Mouse (Mus musculus): ENCODE measurements around the gene Pum1. TPM values are rescaled to one million over a fixed set of nuclear protein-coding genes. Genes with fewer than 3 reads are reported as not detected.
"Not testable (repeated sequence)": the region's sequence is repeated elsewhere in the genome, so short reads cannot be mapped to it uniquely, and the experiment has no call there.

Pum1 gene
- total RNA-seq (2021): 10 to 100 TPM; 40.7 to 43.2 TPM
- long read RNA-seq, experiment 1, full-length matches to known transcripts: 4 of 24 reads
- long read RNA-seq, experiment 1, partial matches to known transcripts: 4 of 24 reads
- long read RNA-seq, experiment 1, other reads (novel, unspliced or antisense): 16 of 24 reads
- long read RNA-seq, experiment 2, full-length matches to known transcripts: 3 of 24 reads
- long read RNA-seq, experiment 2, partial matches to known transcripts: 5 of 24 reads
- long read RNA-seq, experiment 2, other reads (novel, unspliced or antisense): 16 of 24 reads

- DNase-seq (ENCODE audit: low spot score): peak; percentile 79
These were observed at the start of gene Pum1 for GRCm38 (mm10) chr4:130662979-130663725. TSS of gene Pum1 (plus strand) at chr4:130663321.

DNA sequence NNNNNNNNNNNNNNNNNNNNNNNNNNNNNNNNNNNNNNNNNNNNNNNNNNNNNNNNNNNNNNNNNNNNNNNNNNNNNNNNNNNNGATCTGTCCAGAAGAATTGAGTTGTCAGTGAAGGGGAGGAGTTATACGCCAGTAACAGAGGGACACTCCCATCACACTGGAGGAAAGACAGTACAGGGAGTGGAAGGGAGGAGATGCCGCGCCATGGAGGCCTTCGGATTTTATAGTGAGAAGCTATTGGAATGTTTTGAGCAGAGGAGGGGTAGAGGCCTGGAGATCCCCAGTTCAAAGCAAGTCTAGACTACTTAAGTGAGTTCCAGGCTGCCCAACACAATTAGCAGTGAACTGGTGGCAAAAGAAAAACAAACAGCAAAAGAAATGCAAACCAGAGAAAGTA lies 33.7 kb upstream of the Pum1 start:
- DNase-seq (ENCODE audit: low spot score): peak; percentile 39

DNA sequence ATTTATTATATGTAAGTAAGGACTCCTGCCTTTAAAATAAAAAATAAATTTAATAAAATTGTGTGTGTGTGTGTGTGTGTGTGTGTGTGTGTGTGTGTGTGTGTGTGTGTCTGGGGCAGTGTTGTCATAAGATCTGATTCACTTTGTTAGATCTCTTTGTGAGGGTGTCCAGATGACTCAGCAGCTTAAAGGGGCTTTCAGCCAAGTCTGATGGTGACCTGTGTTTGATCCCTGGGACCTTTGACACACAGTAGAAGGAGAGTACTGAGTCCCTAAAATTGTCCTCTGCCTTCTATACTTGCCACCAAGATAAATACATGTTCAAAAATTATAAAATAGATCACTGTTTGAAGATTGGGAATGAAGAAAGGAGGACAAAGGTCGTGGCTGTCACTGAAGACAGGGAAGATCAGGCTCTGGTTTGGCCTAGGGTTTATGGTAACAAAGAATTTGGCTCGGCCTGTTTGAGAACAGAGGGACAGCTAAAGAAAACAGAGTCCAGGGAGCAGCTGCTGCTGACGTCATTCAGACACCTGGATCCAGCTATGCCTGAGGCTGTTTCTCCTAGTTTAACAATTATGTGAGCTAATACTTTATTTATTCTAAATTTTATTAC lies 32.8 kb upstream of the Pum1 start:
- no peak for DNase-seq (ENCODE audit: low spot score)

- not testable (repeated sequence) for DNase-seq (ENCODE audit: low spot score)
These were observed 28.0 kb upstream of the Pum1 start for GRCm38 (mm10) chr4:130635076-130635475.

DNA sequence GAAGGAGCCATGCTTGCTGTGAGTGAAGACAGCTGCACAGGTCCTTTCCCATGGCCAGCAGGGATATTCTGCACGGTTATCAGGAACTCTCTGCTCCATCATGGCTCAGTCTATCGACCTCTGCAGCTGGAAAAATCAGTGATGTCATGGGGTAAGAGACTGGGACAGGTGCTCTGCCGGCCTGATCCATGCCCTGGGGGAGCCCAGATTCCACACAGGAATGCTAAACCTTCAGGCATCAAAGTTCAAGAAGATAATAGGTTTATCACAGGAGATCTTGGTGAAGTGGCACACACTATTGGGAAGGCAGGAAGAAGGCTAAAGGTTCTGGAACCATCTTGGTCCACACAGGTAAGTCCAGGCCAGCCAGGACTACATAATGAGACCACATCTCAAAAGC lies 26.4 kb upstream of the Pum1 start:
- DNase-seq (ENCODE audit: low spot score): no peak

DNA sequence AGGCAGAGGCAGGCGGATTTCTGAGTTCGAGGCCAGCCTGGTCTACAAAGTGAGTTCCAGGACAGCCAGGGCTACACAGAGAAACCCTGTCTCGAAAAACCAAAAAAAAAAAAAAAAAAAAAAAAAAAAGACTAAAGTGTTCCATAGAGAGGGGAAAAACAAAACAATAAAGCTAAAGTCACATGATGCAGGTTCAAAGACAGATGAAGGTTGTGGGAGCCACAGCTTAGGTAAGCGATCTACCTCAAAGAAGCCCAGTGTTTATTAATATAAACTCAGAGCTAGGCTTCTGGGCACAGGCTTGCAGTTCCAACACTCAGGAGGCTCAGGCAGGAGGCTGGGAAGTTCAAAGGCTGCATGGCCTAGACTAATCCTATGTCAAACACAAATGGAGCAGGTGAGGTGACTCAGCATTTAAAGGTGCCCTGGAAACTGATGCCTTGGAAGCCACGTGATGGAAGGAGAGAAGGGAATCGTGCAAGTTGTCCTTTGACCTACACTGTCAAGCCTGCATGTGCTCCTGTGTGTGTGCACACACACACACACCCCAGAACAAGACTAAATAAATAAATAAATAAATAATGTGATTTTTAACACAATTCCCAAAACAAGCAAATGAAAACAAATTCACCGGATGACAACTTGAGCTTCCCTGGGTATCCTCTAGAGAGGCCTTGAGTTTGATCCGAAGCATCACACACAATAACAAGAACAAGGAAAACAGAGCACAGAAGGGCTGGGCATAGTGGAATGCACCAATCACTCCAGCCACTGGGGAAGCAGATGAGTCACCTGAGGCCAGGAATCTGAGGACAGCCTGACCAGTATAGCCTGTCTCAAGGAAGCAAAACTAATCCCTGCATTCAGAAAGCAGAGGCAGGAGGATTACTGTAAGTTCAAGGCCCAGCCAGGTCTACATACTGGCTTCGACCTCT lies 25.4 kb upstream of the Pum1 start:
- no peak for DNase-seq (ENCODE audit: low spot score)

DNA sequence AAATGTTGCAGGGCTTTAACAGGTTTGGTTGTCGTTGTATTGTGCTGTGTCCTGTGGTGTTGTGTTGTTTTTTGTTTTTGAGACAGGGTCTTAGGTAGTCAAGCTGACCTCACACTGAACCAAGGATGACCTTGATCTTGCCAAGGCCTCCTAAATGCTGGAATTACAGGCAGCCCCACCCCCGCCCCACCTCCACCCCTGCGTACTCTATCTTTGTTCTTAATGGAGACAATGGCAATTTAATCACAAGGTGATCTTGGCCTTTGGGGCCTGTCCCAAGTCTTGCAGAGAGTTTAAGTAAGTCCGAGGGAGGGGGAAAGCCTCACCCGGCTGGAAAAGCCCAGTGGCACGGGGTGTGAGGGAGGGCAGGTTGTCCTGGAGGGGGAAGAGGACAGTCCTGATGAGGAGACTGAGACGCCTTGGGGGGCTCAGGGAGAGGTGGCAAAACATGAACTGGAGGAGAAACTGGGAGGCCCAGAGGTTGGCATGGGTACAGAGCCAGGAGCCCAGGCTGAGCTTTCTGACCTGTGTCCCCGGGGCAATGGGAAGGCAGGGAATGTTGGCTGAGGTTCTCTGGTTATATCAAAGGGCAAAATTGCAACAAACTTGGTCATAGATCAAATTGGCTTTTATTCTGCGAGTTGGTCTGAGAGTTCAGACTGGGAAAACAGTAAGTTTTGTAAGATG lies 22.9 kb upstream of the Pum1 start:
- no peak for DNase-seq (ENCODE audit: low spot score)

DNA sequence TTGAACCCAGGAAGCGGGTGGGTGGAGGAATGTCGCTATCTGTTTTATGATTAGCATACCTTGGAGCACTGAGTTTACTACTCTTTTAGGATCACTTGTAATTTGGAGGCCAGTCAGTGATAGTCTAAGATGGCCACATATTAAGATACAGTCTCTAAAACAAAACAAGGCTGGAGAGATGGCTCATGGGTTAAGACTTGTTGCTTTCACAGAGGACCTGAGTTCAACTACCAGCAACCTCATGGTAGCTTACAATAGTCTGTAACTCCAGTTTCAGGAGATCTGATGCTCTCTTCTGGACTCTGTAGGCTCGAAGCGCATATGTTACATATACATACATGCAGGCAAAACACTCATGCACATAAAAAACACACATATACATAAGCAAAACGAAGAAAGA lies 20.7 kb upstream of the Pum1 start:
- no peak for DNase-seq (ENCODE audit: low spot score)

DNA sequence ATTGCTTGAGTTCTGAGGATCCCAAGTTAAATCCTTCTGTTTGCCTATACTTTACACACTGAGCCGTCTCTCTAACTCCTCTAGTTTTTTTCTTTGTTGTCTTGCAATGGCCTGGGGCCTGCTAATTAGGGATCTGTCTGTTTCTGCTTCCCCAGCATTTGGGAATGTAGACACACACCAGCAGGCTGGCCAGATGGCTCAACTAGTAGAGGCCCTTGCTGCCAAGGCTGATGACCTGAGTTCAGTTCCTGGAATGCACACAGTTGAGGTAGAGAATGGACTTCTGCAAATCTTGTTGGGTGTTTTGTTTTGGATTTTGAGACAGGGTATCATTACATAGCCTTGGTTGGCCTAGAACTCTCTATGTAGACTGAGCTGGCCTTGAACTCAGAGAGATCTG lies 17.7 kb upstream of the Pum1 start:
- DNase-seq (ENCODE audit: low spot score): no peak

GRCm38 (mm10) chr4:130651286-130651685 lies 11.8 kb upstream of the Pum1 start:
- DNase-seq (ENCODE audit: low spot score): no peak

DNA sequence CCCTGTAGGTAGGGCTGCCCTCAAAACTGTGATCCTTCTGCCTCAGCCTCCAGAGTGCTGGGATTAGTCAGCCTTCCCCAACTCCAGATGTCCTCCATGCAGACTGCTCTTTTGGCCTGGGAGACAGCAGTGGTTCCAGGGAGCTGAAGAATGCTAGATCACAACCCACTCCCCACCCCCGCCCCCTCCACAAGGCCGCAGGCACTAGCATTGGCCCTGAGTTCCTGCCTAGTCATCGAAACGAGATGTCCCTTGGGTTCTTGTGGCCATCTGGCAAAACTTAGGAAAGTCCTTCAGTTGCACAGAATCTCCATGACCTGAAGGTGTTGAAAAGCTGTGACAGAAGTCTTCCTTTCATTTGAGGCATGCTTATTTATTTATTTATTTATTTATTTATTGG lies 10.6 kb upstream of the Pum1 start:
- no peak for DNase-seq (ENCODE audit: low spot score)

- DNase-seq (ENCODE audit: low spot score): no peak
These were observed 5.1 kb upstream of the Pum1 start for GRCm38 (mm10) chr4:130657820-130658565.

GRCm38 (mm10) chr4:130659470-130659869 lies 3.7 kb upstream of the Pum1 start:
- DNase-seq (ENCODE audit: low spot score): no peak

DNA sequence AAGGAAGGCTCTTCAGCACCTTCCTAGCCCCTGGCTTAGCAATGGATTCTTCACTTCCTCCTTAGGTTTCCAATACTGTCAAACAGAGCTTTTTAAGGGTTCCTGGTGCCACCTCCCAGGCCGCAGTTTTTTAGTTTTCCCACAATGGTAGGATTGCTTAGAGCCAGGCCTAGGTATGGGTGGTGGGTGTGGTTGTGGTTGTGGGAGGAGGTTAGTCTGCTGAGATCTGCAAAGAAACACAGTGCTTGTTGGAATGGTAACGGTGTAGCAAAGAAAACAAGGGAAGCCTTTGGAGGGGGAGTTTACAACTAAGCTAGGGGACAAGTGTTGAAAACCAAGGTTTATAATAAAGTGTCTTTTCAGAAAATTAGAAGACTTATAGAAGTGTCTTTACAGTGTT lies 3.0 kb upstream of the Pum1 start:
- DNase-seq (ENCODE audit: low spot score): no peak

GRCm38 (mm10) chr4:130661151-130661550 lies 2.0 kb upstream of the Pum1 start:
- no peak for DNase-seq (ENCODE audit: low spot score)

GRCm38 (mm10) chr4:130662305-130662704 lies 816 bp upstream of the Pum1 start:
- not testable (repeated sequence) for DNase-seq (ENCODE audit: low spot score)

DNA sequence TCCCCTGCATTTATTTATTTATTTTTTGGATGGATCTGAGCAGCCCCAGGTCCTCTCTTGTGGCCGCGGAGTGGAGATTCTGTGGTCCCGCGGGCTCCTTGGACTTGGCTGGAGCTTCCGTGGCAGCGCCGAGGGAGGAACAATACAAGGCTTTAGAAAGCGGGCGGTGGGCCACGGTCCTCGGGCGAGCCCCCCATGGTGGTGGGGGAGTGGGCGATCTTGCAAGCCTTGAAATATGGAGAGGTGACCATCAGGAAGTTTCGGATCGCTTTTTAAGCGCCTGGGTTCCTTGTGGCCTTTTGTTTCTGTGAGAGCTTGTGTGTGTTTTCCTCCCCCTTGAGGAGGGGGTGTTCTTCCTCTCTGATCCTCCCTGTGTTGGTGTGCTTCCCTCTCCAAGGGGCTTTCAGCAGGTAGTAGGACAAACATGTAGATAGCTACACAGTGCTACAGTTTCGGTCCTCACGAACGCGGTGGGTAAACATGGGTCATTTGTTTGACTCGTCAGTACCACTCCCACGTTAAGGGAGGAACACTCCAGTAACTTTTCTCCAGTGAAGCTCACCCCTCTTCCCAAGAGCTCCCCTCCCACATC lies 785 bp downstream of the Pum1 start:
- peak; percentile 19 for DNase-seq (ENCODE audit: low spot score)

DNA sequence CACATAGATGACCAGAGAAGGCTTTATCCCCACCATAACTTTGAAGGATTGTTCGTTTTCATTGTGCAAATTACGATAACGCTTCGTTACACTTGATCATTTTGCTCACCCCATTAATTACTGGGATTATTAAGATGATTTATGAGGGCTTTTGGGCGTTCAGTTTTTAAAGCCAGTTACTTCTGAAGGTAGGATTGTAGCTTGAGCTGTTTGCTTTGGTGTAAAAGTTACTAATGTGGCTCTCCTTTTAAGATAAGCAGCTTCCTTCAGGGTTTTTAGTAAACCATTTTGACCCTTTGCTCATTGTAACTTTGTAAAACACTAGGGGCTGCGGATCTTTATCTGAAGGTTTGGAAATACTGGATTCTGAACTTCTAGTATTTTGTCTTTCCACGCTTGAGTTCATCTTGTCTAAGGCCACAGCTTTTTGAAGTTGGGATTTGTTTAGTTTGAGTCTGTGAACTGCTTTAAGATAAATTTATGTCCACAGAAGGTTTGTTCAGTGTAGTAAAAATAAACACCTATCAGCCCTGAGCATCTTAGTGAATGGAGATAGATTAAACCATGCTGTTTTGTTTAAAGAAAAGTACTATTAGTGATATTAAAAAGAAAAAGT lies 1.4 kb downstream of the Pum1 start:
- no peak for DNase-seq (ENCODE audit: low spot score)

GRCm38 (mm10) chr4:130665176-130665575 lies 2.1 kb downstream of the Pum1 start:
- DNase-seq (ENCODE audit: low spot score): no peak

Measured in gastrocnemius, adult 18-20 months (tissue).